Mouse (Mus musculus): Measurements from ENCODE around the gene Nipa1.

DNA sequence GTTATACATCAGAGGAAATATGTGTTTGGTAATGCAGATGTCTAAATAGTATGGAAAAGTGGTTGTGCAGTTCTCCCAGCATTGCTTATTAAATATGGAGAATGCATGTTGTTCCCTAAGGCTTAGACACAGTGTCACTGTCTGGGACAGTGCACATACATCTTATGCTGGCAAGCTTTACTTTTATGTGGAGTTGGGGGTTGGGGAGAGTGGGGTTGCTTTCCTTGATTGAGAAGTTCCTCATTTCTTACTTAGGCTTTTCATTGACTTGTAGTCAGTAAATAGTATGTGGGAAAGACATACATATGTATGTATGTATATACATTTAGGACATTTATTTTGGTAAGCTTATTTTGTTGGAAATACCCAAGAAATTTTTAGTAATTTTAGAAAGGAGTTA lies 33.2 kb upstream of the Nipa1 start:
- TF ChIP-seq CTCF (IDR thresholded peaks at IDR 0.05; ENCODE audit: control insufficient read depth, insufficient read depth, low read length) = no peak
- TF ChIP-seq POLR2A (IDR thresholded peaks at IDR 0.05; ENCODE audit: borderline replicate concordance, control insufficient read depth, low read depth, low read length) = no peak
